Mouse (Mus musculus) lung, postnatal 0 days (tissue): ENCODE results near the gene Palm2. TPM values are rescaled to one million over a fixed set of nuclear protein-coding genes. Genes with fewer than 3 reads are reported as not detected.
A peak's percentile ranks its signal among the peaks of the same experiment; 100 is the strongest.

Experiments
- ATAC-seq: fragments of 200-750 bp; cut with Nextera tagmentation; 2 replicates; pipeline ENCODE4 v1.8.0; 2017; ENCODE audit warnings: moderate library complexity
- DNase-seq: peaks from one replicate; pipeline ENCODE4 v3.0.0-alpha.2; 2016; ENCODE audit warnings: low spot score
- H3K27ac ChIP-seq: fragments of 300-500 bp; sonication (generic); 2 replicates; pipeline ENCODE4 v1.5.1; 2014; ENCODE audit warnings: antibody characterized with exemption, mild to moderate bottlenecking, low read length, mixed read lengths
- H3K27me3 ChIP-seq: fragments of 300-500 bp; sonication (generic); replicated peaks from 2 replicates; pipeline ENCODE4 v1.6.1; 2014; ENCODE audit warnings: low read length, mixed read lengths; ENCODE audit not compliant: insufficient read depth
- H3K36me3 ChIP-seq: fragments of 300-500 bp; sonication (generic); 2 replicates; pipeline ENCODE4 v1.6.1; 2014; ENCODE audit warnings: low read length, mixed read lengths; ENCODE audit not compliant: insufficient read depth
- H3K4me1 ChIP-seq: fragments of 300-500 bp; sonication (generic); 2 replicates; pipeline ENCODE4 v1.6.1; 2014; ENCODE audit warnings: antibody characterized with exemption, low read depth, low read length, mixed read lengths; ENCODE audit not compliant: insufficient read depth
- H3K4me2 ChIP-seq: fragments of 300-500 bp; sonication (generic); replicated peaks from 2 replicates; pipeline ENCODE4 v1.6.1; 2014; ENCODE audit warnings: low read depth, mild to moderate bottlenecking, low read length, moderate library complexity, mixed read lengths
- H3K4me3 ChIP-seq: fragments of 300-500 bp; sonication (generic); 2 replicates; pipeline ENCODE4 v1.5.1; 2014; ENCODE audit warnings: low read depth, low read length
- H3K9ac ChIP-seq: fragments of 300-500 bp; sonication (generic); replicated peaks from 2 replicates; pipeline ENCODE4 v1.6.1; 2014; ENCODE audit warnings: low read depth, mild to moderate bottlenecking
- H3K9me3 ChIP-seq: fragments of 300-500 bp; sonication (generic); 2 replicates; pipeline ENCODE4 v1.6.1; 2016; ENCODE audit warnings: low read length, mixed read lengths
- CTCF ChIP-seq: IDR thresholded peaks from 2 replicates; pipeline ENCODE4 v1.5.1; 2016; ENCODE audit warnings: antibody characterized with exemption, mild to moderate bottlenecking
- EP300 ChIP-seq: IDR thresholded peaks from 2 replicates; pipeline ENCODE4 v1.6.1; 2016; ENCODE audit warnings: antibody characterized with exemption, mild to moderate bottlenecking, control low read depth
- WGBS: fragments of 180-500 bp; shearing (Covaris S2); extraction: QIAGEN DNeasy Blood & Tissue Kit; methylation state at CpG from one replicate; pipeline ENCODE4 v1.1.7; 2014; 5-methylcytosine and 5-hydroxymethylcytosine counted together
- polyA plus RNA-seq: library from polyadenylated mRNA; unstranded; fragments of >200 nt; fragmentation: Nextera tagmentation; extraction: Ambion mirVana; gene quantifications from 2 replicates; pipeline ENCODE4 v1.2.1, GENCODE M21; 2015

Gene Palm2
- polyA plus RNA-seq, 1 experiment from 2014 or later, result 1.9 TPM

- H3K4me3 ChIP-seq, result no peak overlapping the region
- no peaks in the 10 kb centered on the region for H3K36me3 ChIP-seq
Measured at GRCm38 (mm10) chr4:57651547-57651946, 217.5 kb downstream of the Palm2 start.

GRCm38 (mm10) chr4:57652185-57652904 is 218.3 kb downstream of the Palm2 start:
- H3K9ac ChIP-seq, result no peak overlapping the region
- no peaks in the 10 kb centered on the region for H3K36me3 ChIP-seq
- no peak overlapping the region for H3K4me3 ChIP-seq
- ATAC-seq (no peak), DNase-seq (peak; percentile 9)
- no peak overlapping the region for H3K27ac ChIP-seq
- no peaks in the 10 kb centered on the region for H3K4me1 ChIP-seq
- no peaks in the 10 kb centered on the region for H3K9me3 ChIP-seq
- TF ChIP-seq EP300, result no peak
- no peak for TF ChIP-seq CTCF
- 73% methylated on average over 5 of the region's 5 CpGs for WGBS
- H3K27me3 ChIP-seq, result no peaks in the 10 kb centered on the region
- H3K4me2 ChIP-seq, result no peak overlapping the region

More at GRCm38 (mm10) chr4:57651547-57651946, 217.5 kb downstream of the Palm2 start:
- Histone ChIP-seq H3K27me3 (no peaks in the 10 kb centered on the region), H3K9me3 (no peaks in the 10 kb centered on the region), H3K4me2 (no peak overlapping the region), H3K27ac (no peak overlapping the region), H3K4me1 (no peaks in the 10 kb centered on the region), H3K9ac (no peak overlapping the region)
- DNase-seq, result no peak
- WGBS, result 82% methylated on average over 8 of the region's 8 CpGs
- TF ChIP-seq EP300, result no peak
- TF ChIP-seq CTCF, result no peak
- ATAC-seq, result no peak

- ATAC-seq (no peak), DNase-seq (no peak)
- Histone ChIP-seq H3K9ac (no peak overlapping the region), H3K4me2 (no peak overlapping the region), H3K27me3 (no peaks in the 10 kb centered on the region), H3K4me3 (no peak overlapping the region), H3K4me1 (no peaks in the 10 kb centered on the region), H3K36me3 (no peaks in the 10 kb centered on the region), H3K27ac (no peak overlapping the region), H3K9me3 (no peaks in the 10 kb centered on the region)
- 56% methylated on average over 1 of the region's 1 CpGs for whole genome bisulfite sequencing
- TF ChIP-seq CTCF (no peak), EP300 (no peak)
Measured at GRCm38 (mm10) chr4:57655966-57656365, 221.9 kb downstream of the Palm2 start.

- ATAC-seq (no peak), DNase-seq (no peak)
- 85% methylated on average over 12 of the region's 12 CpGs for WGBS
- Histone ChIP-seq H3K4me2 (no peak overlapping the region), H3K27me3 (no peaks in the 10 kb centered on the region), H3K36me3 (no peaks in the 10 kb centered on the region), H3K27ac (no peak overlapping the region), H3K4me3 (no peak overlapping the region), H3K9ac (no peak overlapping the region), H3K9me3 (no peaks in the 10 kb centered on the region), H3K4me1 (no peaks in the 10 kb centered on the region)
- TF ChIP-seq EP300, result no peak
- no peak for TF ChIP-seq CTCF
Measured at GRCm38 (mm10) chr4:57656388-57656787, 222.3 kb downstream of the Palm2 start.

- Histone ChIP-seq H3K4me1 (no peaks in the 10 kb centered on the region), H3K9ac (no peak overlapping the region), H3K4me3 (no peak overlapping the region), H3K27me3 (no peaks in the 10 kb centered on the region), H3K27ac (no peak overlapping the region), H3K36me3 (no peaks in the 10 kb centered on the region), H3K9me3 (no peaks in the 10 kb centered on the region), H3K4me2 (no peak overlapping the region)
- TF ChIP-seq CTCF (no peak; the same call in 1 of the 2 replicates), EP300 (no peak)
- 87% methylated on average over 3 of the region's 3 CpGs for WGBS
- ATAC-seq (no peak), DNase-seq (no peak)
Measured at GRCm38 (mm10) chr4:57656861-57657260, 222.8 kb downstream of the Palm2 start.

GRCm38 (mm10) chr4:57660470-57660869 is 226.4 kb downstream of the Palm2 start:
- no peak for TF ChIP-seq EP300
- no peak overlapping the region for H3K27ac ChIP-seq

More at GRCm38 (mm10) chr4:57660470-57660869, 226.4 kb downstream of the Palm2 start:
- H3K36me3 ChIP-seq, result no peaks in the 10 kb centered on the region
- DNase-seq (peak; percentile 15), ATAC-seq (peak; percentile 33; the same call in 1 of the 2 replicates)
- no peaks in the 10 kb centered on the region for H3K9me3 ChIP-seq
- no peaks in the 10 kb centered on the region for H3K4me1 ChIP-seq
- no peak overlapping the region for H3K4me3 ChIP-seq
- no peak overlapping the region for H3K9ac ChIP-seq
- H3K4me2 ChIP-seq, result no peak overlapping the region
- whole genome bisulfite sequencing, result 21% methylated on average over 4 of the region's 4 CpGs
- H3K27me3 ChIP-seq, result no peaks in the 10 kb centered on the region
